Mouse (Mus musculus) B cell, adult (primary cell): ENCODE measurements around the gene Olfr115. TPM values are rescaled to one million over a fixed set of nuclear protein-coding genes. Genes with fewer than 3 reads are reported as not detected.

ENCODE experiments used
- total RNA-seq: library from RNA; stranded (reverse); gene quantifications from 4 replicates; pipeline ENCODE4 v1.2.4, GENCODE M21; 2023; ENCODE audit not compliant: inconsistent age

Gene Olfr115
- not detected in 4 replicates for total RNA-seq

GRCm38 (mm10) chr17:37627009-37627408 lies at the start of gene Olfr115, which contains the start of gene Olfr116:
Gene Olfr115, minus strand, starts transcription at chr17:37627109.
Gene Olfr116, minus strand, starts transcription at chr17:37627199.

GRCm38 (mm10) chr17:37666688-37667087 lies 39.8 kb upstream of the Olfr115 start, which contains the start of gene Olfr118:
Gene Olfr118, plus strand, starts transcription at chr17:37666988.

GRCm38 (mm10) chr17:37663682-37664081 lies 36.8 kb upstream of the Olfr115 start, which contains the start of gene Olfr117:
Gene Olfr117, minus strand, starts transcription at chr17:37663782.

DNA sequence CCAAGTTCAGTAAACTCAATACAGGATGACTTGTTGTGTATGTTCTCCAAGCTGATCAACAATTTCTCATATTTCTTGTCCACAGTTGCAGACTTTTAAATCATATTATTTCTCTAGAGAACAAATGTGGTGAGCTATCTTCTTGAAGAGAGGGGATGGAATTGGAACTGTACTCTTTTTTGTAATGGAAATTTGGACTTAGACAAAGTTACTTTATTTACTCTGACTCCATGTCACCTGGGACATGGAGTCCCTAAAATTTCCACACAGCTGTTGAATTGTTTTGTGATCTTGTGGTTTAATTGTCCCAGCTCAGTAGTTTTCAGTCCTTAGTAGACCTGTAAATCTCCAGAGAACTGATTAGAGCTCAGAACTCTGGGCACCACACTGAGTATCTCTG lies 34.3 kb downstream of the Olfr115 start, which contains the start of gene Olfr114:
Gene Olfr114, minus strand, starts transcription at position 101 of the 400 bp plus-strand sequence.

GRCm38 (mm10) chr17:37577563-37577962 lies 49.3 kb downstream of the Olfr115 start, which contains the start of gene Olfr113:
Gene Olfr113, minus strand, starts transcription at chr17:37577663.

GRCm38 (mm10) chr17:37569351-37569750 lies 57.6 kb downstream of the Olfr115 start, which contains the start of gene Olfr112:
Gene Olfr112, minus strand, starts transcription at chr17:37569451.

Other genes starting within 250 kb of the Olfr115 start
- not detected in 4 replicates for gene Olfr105-ps, start 248.1 kb downstream of the Olfr115 start, total RNA-seq
- not detected in 4 replicates for gene Olfr106-ps, start 236.7 kb downstream of the Olfr115 start, total RNA-seq
- not detected in 4 replicates for gene Olfr107, start 227.9 kb downstream of the Olfr115 start, total RNA-seq
- gene Olfr108, start 181.6 kb downstream of the Olfr115 start, total RNA-seq = not detected in 4 replicates
- not detected in 4 replicates for gene Olfr109, start 168.2 kb downstream of the Olfr115 start, total RNA-seq
- not detected in 4 replicates for gene H2-M2, start 143.6 kb downstream of the Olfr115 start, total RNA-seq
- not detected in 4 replicates for gene Olfr110, start 134.6 kb downstream of the Olfr115 start, total RNA-seq
- gene Olfr111, start 119.1 kb downstream of the Olfr115 start, total RNA-seq = not detected in 4 replicates
- gene Olfr112, start 57.7 kb downstream of the Olfr115 start, total RNA-seq = not detected in 4 replicates
- gene Olfr113, start 49.4 kb downstream of the Olfr115 start, total RNA-seq = not detected in 4 replicates
- gene Olfr114, start 34.4 kb downstream of the Olfr115 start, total RNA-seq = not detected in 4 replicates
- not detected in 4 replicates for gene Olfr116, start 90 bp upstream of the Olfr115 start, total RNA-seq
- gene Olfr117, start 36.7 kb upstream of the Olfr115 start, total RNA-seq = not detected in 4 replicates
- not detected in 4 replicates for gene Olfr118, start 39.9 kb upstream of the Olfr115 start, total RNA-seq
- gene Olfr119, start 69.5 kb upstream of the Olfr115 start, total RNA-seq = not detected in 4 replicates
- gene Olfr120, start 94.7 kb upstream of the Olfr115 start, total RNA-seq = not detected in 4 replicates
- gene Olfr121, start 121.7 kb upstream of the Olfr115 start, total RNA-seq = not detected in 4 replicates
- gene Olfr122, start 141.5 kb upstream of the Olfr115 start, total RNA-seq = not detected in 4 replicates
- gene Olfr123, start 166.4 kb upstream of the Olfr115 start, total RNA-seq = not detected in 4 replicates
- not detected in 4 replicates for gene Olfr124, start 172.8 kb upstream of the Olfr115 start, total RNA-seq
- gene Olfr125, start 205.8 kb upstream of the Olfr115 start, total RNA-seq = not detected in 4 replicates
- not detected in 4 replicates for gene Olfr126, start 220.4 kb upstream of the Olfr115 start, total RNA-seq